Mouse (Mus musculus): Measurements from ENCODE around the gene Acr.

- TF ChIP-seq CTCF (IDR thresholded peaks at IDR 0.05; ENCODE audit: low read depth), result no peak
- no peak for TF ChIP-seq EP300 (IDR thresholded peaks at IDR 0.05; ENCODE audit: low read depth)
These were observed 16.4 kb upstream of the Acr start for GRCm38 (mm10) chr15:89551733-89552132.

Data from heart, postnatal 0 days (tissue).